Mouse (Mus musculus): ENCODE measurements around the gene Ncoa7. TPM values are rescaled to one million over a fixed set of nuclear protein-coding genes. Genes with fewer than 3 reads are reported as not detected.

Ncoa7 gene
- total RNA-seq, 2 experiments from 2014 or later = 88.3 to 94.8 TPM

- no peak for DNase-seq (ENCODE audit: low spot score in 2 of 2)
These were observed 53.3 kb downstream of the Ncoa7 start for GRCm38 (mm10) chr10:30749807-30750206.

- no peak for DNase-seq (ENCODE audit: low spot score in 2 of 2)
These were observed 57.7 kb downstream of the Ncoa7 start for GRCm38 (mm10) chr10:30745238-30745974.

GRCm38 (mm10) chr10:30743275-30743674, 59.9 kb downstream of the Ncoa7 start:
- no peak for DNase-seq (ENCODE audit: low spot score in 2 of 2)

GRCm38 (mm10) chr10:30738403-30738802, 64.7 kb downstream of the Ncoa7 start:
- DNase-seq (ENCODE audit: low spot score in 2 of 2) = no peak

- DNase-seq (ENCODE audit: low spot score in 2 of 2) = no peak
These were observed 65.8 kb downstream of the Ncoa7 start for GRCm38 (mm10) chr10:30737323-30737722.

- DNase-seq (ENCODE audit: low spot score in 2 of 2) = no peak
These were observed 69.9 kb downstream of the Ncoa7 start for GRCm38 (mm10) chr10:30733148-30733785.

- no peak for DNase-seq (ENCODE audit: low spot score in 2 of 2)
These were observed 71.7 kb downstream of the Ncoa7 start for GRCm38 (mm10) chr10:30731321-30731914.

- no peak for DNase-seq (ENCODE audit: low spot score in 2 of 2)
These were observed 72.3 kb downstream of the Ncoa7 start for GRCm38 (mm10) chr10:30730791-30731190.

GRCm38 (mm10) chr10:30729157-30730096, 73.7 kb downstream of the Ncoa7 start:
- DNase-seq (ENCODE audit: low spot score in 2 of 2) = no peak

- DNase-seq (ENCODE audit: low spot score in 2 of 2) = no peak
These were observed 80.1 kb downstream of the Ncoa7 start for GRCm38 (mm10) chr10:30723014-30723413.

- DNase-seq (ENCODE audit: low spot score in 2 of 2) = no peak
These were observed 82.6 kb downstream of the Ncoa7 start for GRCm38 (mm10) chr10:30720556-30720955.

- no peak for DNase-seq (ENCODE audit: low spot score in 2 of 2)
These were observed 83.2 kb downstream of the Ncoa7 start for GRCm38 (mm10) chr10:30719947-30720346.

GRCm38 (mm10) chr10:30718703-30719340, 84.3 kb downstream of the Ncoa7 start:
- peak; percentile 23 to 28 for DNase-seq (ENCODE audit: low spot score in 2 of 2)

GRCm38 (mm10) chr10:30716171-30716570, 87.0 kb downstream of the Ncoa7 start:
- DNase-seq (ENCODE audit: low spot score in 2 of 2) = no peak

GRCm38 (mm10) chr10:30712540-30712939, 90.6 kb downstream of the Ncoa7 start:
- no peak for DNase-seq (ENCODE audit: low spot score in 2 of 2)

- DNase-seq (ENCODE audit: low spot score in 2 of 2) = no peak
These were observed 93.2 kb downstream of the Ncoa7 start for GRCm38 (mm10) chr10:30709846-30710403.

GRCm38 (mm10) chr10:30708039-30708438, 95.1 kb downstream of the Ncoa7 start:
- no peak for DNase-seq (ENCODE audit: low spot score in 2 of 2)

GRCm38 (mm10) chr10:30702663-30703062, 100.5 kb downstream of the Ncoa7 start:
- DNase-seq (ENCODE audit: low spot score in 2 of 2) = no peak

GRCm38 (mm10) chr10:30686862-30687261, 116.3 kb downstream of the Ncoa7 start:
- no peak for DNase-seq (ENCODE audit: low spot score in 2 of 2)

GRCm38 (mm10) chr10:30683449-30683848, 119.7 kb downstream of the Ncoa7 start:
- no peak for DNase-seq (ENCODE audit: low spot score in 2 of 2)

Measured in layer of hippocampus, postnatal 10 days (tissue).